In the genomic region with DNA sequence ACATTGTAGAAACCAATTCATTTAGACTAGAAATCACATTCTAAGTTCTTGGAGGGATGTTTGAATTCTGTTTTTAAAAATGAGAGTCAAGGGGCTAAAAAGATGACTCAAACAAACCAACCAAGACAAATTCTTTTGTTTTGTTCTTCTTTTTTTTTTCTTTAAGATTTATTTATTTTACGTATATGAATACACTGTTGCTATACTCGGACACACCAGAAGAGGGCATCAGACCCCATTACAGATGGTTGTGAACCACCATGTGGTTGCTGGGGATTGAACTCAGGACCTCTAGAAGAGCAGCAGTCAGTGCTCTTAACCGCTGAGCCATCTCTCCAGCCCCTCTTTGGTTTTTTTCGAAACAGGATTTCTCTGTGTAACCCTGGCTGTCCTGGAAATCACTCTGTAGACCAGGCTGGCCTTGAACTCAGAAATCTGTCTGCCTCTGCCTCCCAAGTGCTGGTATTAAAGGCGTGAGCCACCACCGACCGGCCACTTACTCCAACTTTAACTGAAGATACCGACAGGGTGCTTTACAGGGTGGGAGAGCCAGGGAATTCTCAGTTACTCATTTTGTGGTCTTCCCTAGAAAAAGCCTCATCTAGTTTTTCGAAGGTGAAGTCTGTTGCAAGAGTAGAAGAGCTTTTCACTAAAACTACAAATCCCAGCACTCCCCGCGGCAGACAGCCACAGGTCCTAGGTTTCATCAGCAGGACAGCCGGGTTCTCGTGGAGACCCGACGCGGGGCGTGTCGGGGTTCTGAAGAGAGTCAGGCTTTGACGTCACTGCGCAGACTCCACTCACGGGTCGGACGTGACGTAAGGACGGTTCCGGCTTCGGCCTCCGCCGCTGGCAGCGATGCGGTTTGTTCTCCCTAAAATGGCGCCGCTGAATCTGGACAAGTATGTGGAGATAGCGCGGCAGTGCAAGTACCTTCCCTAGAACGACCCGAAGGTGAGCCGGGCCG, we compare ENCODE assay signal across 8 mouse cellular contexts. TPM values are rescaled to one million over a fixed set of nuclear protein-coding genes. Genes with fewer than 3 reads are reported as not detected.
DNase-seq lines count a peak whose midpoint lies in the region; ATAC-seq lines count a peak whose summit lies in the region.

No protein-coding gene starts in this region.

- H3K36me3 ChIP-seq in hindbrain, embryonic 16.5 days (ENCODE audit: control insufficient read depth, insufficient read depth, low read length), result peaks cover 2% of the 10 kb centered on the region; the same call in 1 of the 2 replicates
- H3K36me3 ChIP-seq in macrophage (ENCODE audit: inconsistent target), result no peaks in the 10 kb centered on the region

- WGBS in hindbrain, embryonic 16.5 days, result 5% methylated on average over 39 of the region's 39 CpGs
- 6% methylated on average over 35 of the region's 39 CpGs for WGBS in macrophage (ENCODE audit: missing documents)

- no peaks in the 10 kb centered on the region for H3K27me3 ChIP-seq in hindbrain, embryonic 16.5 days (replicated peaks; ENCODE audit: control insufficient read depth, insufficient read depth, low read length)

- H3K79me2 ChIP-seq in macrophage (ENCODE audit: inconsistent target), result peaks cover 44% of the 10 kb centered on the region

- peak; percentile 97 for DNase-seq in WW6 (ENCODE audit: low read depth, low spot score)
- peak; percentile 87 to 95 for DNase-seq in cerebellum, postnatal 4 days (ENCODE audit: low spot score in 2 of 2)
- peak; percentile 98 for DNase-seq in gastrocnemius, adult 18-20 months (ENCODE audit: low spot score)
- peak; percentile 98 for DNase-seq in left cerebral cortex, adult 18-20 months (ENCODE audit: low spot score in 2 of 2)
- peak; percentile 98 for DNase-seq in right cerebral cortex, adult 18-20 months
- peak; percentile 93 for DNase-seq in urinary bladder, postnatal 10 days (ENCODE audit: low spot score)

- H3K27ac ChIP-seq in hindbrain, embryonic 16.5 days (ENCODE audit: low read depth, low read length), result peak overlapping the region; percentile 87
- H3K27ac ChIP-seq in macrophage, result peak overlapping the region; percentile 39

- peak; percentile 97 for ATAC-seq in hindbrain, embryonic 16.5 days

- H3K4me1 ChIP-seq in hindbrain, embryonic 16.5 days (ENCODE audit: control insufficient read depth, insufficient read depth, low read depth, low read length), result peaks cover 17% of the 10 kb centered on the region

- H3K9ac ChIP-seq in hindbrain, embryonic 16.5 days (ENCODE audit: low read depth, low read length), result peak overlapping the region; percentile 78

- H3K4me3 ChIP-seq in hindbrain, embryonic 16.5 days (ENCODE audit: low read length), result peak overlapping the region; percentile 64
- peak overlapping the region; percentile 48 for H3K4me3 ChIP-seq in macrophage (ENCODE audit: inconsistent target)

- H3K9me3 ChIP-seq in hindbrain, embryonic 16.5 days (ENCODE audit: control insufficient read depth, low read length), result no peaks in the 10 kb centered on the region

- H3K4me2 ChIP-seq in hindbrain, embryonic 16.5 days (ENCODE audit: low read length), result peak overlapping the region; percentile 46; the same call in 1 of the 2 replicates

RNA-seq across cellular contexts. Expression of a gene that starts 2.1 kb away (rescaled TPM):
- 10 to 100 TPM; 10.2 to 11.5 TPM for total RNA-seq in gastrocnemius, adult 18-20 months (2021)
- polyA plus RNA-seq in hindbrain, embryonic 16.5 days (2015; fragmentation: Nextera tagmentation; extraction: Ambion mirVana), result 28.7 and 29.7 TPM in 2 replicates
- 10 to 100 TPM; 32.7 to 36.6 TPM for total RNA-seq in left cerebral cortex, adult 18-20 months (2021)
- 10 to 100 TPM in 10 of 26 experiments, 1 to 10 TPM in 15, under 1 TPM in 1; 0.86 to 15.8 (median 8.1) TPM for total RNA-seq in macrophage (2018; cell fraction: chromatin; rRNA removed)
- 10 to 100 TPM in 14 of 26 experiments, 1 to 10 TPM in 12; 4.8 to 15.9 (median 10.4) TPM for total RNA-seq in macrophage (2018; cell fraction: cytosol; rRNA removed)
- total RNA-seq in macrophage (2018; cell fraction: nucleus; rRNA removed), result 10 to 100 TPM in 3 of 26 experiments, 1 to 10 TPM in 23; 1.2 to 13.3 (median 5.7) TPM
- 8.1 to 15.9 TPM (median 9.0 TPM) in 3 replicates for polyA plus RNA-seq in macrophage (2018)

RNA-seq across cellular contexts. Expression of a gene that starts 24.3 kb away (rescaled TPM):
- total RNA-seq in gastrocnemius, adult 18-20 months (2021), result 10 to 100 TPM; 48.0 to 50.7 TPM
- polyA plus RNA-seq in hindbrain, embryonic 16.5 days (2015; fragmentation: Nextera tagmentation; extraction: Ambion mirVana), result 95.2 and 106 TPM in 2 replicates
- total RNA-seq in left cerebral cortex, adult 18-20 months (2021), result 10 to 100 TPM; 89.3 to 94.3 TPM
- total RNA-seq in macrophage (2018; cell fraction: chromatin; rRNA removed), result 100 to 1,000 TPM in 18 of 26 experiments, 10 to 100 TPM in 8; 69.7 to 144 (median 110) TPM
- total RNA-seq in macrophage (2018; cell fraction: cytosol; rRNA removed), result 10 to 100 TPM; 42.0 to 57.8 (median 49.1) TPM
- total RNA-seq in macrophage (2018; cell fraction: nucleus; rRNA removed), result 100 to 1,000 TPM in 5 of 26 experiments, 10 to 100 TPM in 21; 51.5 to 121 (median 74.2) TPM
- 50.4 to 70.6 TPM (median 53.7 TPM) in 3 replicates for polyA plus RNA-seq in macrophage (2018)

RNA-seq across cellular contexts. Expression of a gene that starts 30.0 kb away (rescaled TPM):
- total RNA-seq in gastrocnemius, adult 18-20 months (2021), result 100 to 1,000 TPM; 138 to 213 TPM
- 442 and 458 TPM in 2 replicates for polyA plus RNA-seq in hindbrain, embryonic 16.5 days (2015; fragmentation: Nextera tagmentation; extraction: Ambion mirVana)
- total RNA-seq in left cerebral cortex, adult 18-20 months (2021), result 100 to 1,000 TPM; 342 to 419 TPM
- 100 to 1,000 TPM; 145 to 507 (median 206) TPM for total RNA-seq in macrophage (2018; cell fraction: chromatin; rRNA removed)
- total RNA-seq in macrophage (2018; cell fraction: cytosol; rRNA removed), result 1,000 to 10,000 TPM in 1 of 26 experiments, 100 to 1,000 TPM in 25; 539 to 1,020 (median 712) TPM
- 1,000 to 10,000 TPM in 11 of 26 experiments, 100 to 1,000 TPM in 15; 336 to 1,447 (median 962) TPM for total RNA-seq in macrophage (2018; cell fraction: nucleus; rRNA removed)
- 730 to 822 TPM (median 759 TPM) in 3 replicates for polyA plus RNA-seq in macrophage (2018)

RNA-seq across cellular contexts. Expression of a gene that starts 31.0 kb away (rescaled TPM):
- under 1 TPM; 0.36 to 0.62 TPM for total RNA-seq in gastrocnemius, adult 18-20 months (2021)
- polyA plus RNA-seq in hindbrain, embryonic 16.5 days (2015; fragmentation: Nextera tagmentation; extraction: Ambion mirVana), result not detected in 2 replicates
- under 1 TPM in 1 of 2 experiments, not detected in 1; 0.21 TPM for total RNA-seq in left cerebral cortex, adult 18-20 months (2021)
- not detected for total RNA-seq in macrophage (2018; cell fraction: chromatin; rRNA removed)
- total RNA-seq in macrophage (2018; cell fraction: cytosol; rRNA removed), result not detected
- not detected for total RNA-seq in macrophage (2018; cell fraction: nucleus; rRNA removed)
- polyA plus RNA-seq in macrophage (2018), result not detected in 3 replicates

RNA-seq across cellular contexts. Expression of a gene that starts 46.8 kb away (rescaled TPM):
- total RNA-seq in gastrocnemius, adult 18-20 months (2021), result 10 to 100 TPM; 32.3 to 32.8 TPM
- polyA plus RNA-seq in hindbrain, embryonic 16.5 days (2015; fragmentation: Nextera tagmentation; extraction: Ambion mirVana), result 103 and 108 TPM in 2 replicates
- total RNA-seq in left cerebral cortex, adult 18-20 months (2021), result 100 to 1,000 TPM; 102 to 107 TPM
- 100 to 1,000 TPM; 348 to 736 (median 497) TPM for total RNA-seq in macrophage (2018; cell fraction: chromatin; rRNA removed)
- total RNA-seq in macrophage (2018; cell fraction: cytosol; rRNA removed), result 100 to 1,000 TPM in 7 of 26 experiments, 10 to 100 TPM in 19; 48.5 to 127 (median 83.7) TPM
- total RNA-seq in macrophage (2018; cell fraction: nucleus; rRNA removed), result 100 to 1,000 TPM; 177 to 358 (median 238) TPM
- polyA plus RNA-seq in macrophage (2018), result 64.6 to 87.4 TPM (median 66.7 TPM) in 3 replicates

Comparison
In these comparisons a context has a peak if more than half of its experiments do, and no peak if none do; other contexts are left out.
1. Peak in every context shown above with its lines: DNase-seq, ATAC-seq, H3K4me3 ChIP-seq and H3K27ac ChIP-seq.